Mouse (Mus musculus): ENCODE results near the gene Fbxl2. TPM values are rescaled to one million over a fixed set of nuclear protein-coding genes. Genes with fewer than 3 reads are reported as not detected.

The Fbxl2 gene
- polyA plus RNA-seq, 1 experiment: 28.4 TPM

DNA sequence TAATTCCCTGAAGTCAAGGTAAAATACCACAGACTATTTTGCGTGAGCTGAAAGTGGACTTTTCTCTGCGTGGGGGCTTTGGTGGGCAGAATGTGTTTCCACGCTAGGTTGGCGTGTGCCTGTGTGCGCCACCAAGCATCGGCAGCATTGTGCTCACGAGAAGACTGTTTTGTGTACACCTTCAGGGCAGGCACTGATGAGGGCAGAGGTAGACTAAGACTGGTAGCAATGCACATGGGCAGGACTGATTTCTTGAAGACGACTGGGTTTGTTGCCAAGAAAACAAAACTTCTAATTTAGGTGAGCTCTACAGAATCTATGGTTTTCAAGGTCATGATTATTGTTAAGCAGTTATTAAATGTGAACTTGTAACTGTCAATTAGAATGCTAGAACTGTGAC, 76.6 kb downstream of the Fbxl2 start:
- no peak overlapping the region for H3K4me3 ChIP-seq (replicated peaks; ENCODE audit: insufficient read depth, low read depth, low read length)
- no peaks in the 10 kb centered on the region for H3K27me3 ChIP-seq (ENCODE audit: control insufficient read depth, insufficient read depth, low read length)
- 94% methylated on average over 8 of the region's 8 CpGs for WGBS
- H3K4me1 ChIP-seq (ENCODE audit: control insufficient read depth, insufficient read depth, low read length): no peaks in the 10 kb centered on the region
- H3K27ac ChIP-seq (ENCODE audit: insufficient read depth, low read length): no peak overlapping the region
- TF ChIP-seq CTCF (IDR thresholded peaks at IDR 0.05; ENCODE audit: borderline replicate concordance, insufficient read depth, low read depth, low read length) (no peak), POLR2A (IDR thresholded peaks at IDR 0.05; ENCODE audit: borderline replicate concordance, insufficient read depth, low read length) (no peak)
- DNase-seq: no peak

DNA sequence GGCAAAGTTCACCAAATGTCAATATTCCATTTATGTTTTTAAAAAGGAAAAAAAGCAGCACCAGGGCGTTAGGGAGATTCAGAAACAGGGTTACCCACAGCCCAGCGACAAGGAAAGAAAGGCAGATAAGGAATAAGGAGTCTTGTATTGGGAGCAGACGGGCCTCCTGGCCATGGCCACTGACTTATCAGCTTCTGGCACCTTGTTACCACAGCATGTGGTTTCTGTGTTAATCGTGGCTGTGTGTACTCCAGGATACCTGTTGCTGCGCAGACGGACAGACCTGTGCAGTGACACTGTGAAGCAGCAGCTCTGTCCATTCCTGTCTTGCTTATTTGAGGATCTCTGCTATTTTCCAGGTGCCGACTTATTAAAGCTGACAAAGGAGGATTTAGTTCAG, 77.0 kb downstream of the Fbxl2 start:
- Histone ChIP-seq H3K4me3 (replicated peaks; ENCODE audit: insufficient read depth, low read depth, low read length) (no peak overlapping the region), H3K27me3 (ENCODE audit: control insufficient read depth, insufficient read depth, low read length) (no peaks in the 10 kb centered on the region), H3K4me1 (ENCODE audit: control insufficient read depth, insufficient read depth, low read length) (no peaks in the 10 kb centered on the region), H3K27ac (ENCODE audit: insufficient read depth, low read length) (no peak overlapping the region)
- DNase-seq: no peak
- TF ChIP-seq CTCF (IDR thresholded peaks at IDR 0.05; ENCODE audit: borderline replicate concordance, insufficient read depth, low read depth, low read length): no peak
- no peak for TF ChIP-seq POLR2A (IDR thresholded peaks at IDR 0.05; ENCODE audit: borderline replicate concordance, insufficient read depth, low read length)
- 78% methylated on average over 7 of the region's 7 CpGs for WGBS

DNA sequence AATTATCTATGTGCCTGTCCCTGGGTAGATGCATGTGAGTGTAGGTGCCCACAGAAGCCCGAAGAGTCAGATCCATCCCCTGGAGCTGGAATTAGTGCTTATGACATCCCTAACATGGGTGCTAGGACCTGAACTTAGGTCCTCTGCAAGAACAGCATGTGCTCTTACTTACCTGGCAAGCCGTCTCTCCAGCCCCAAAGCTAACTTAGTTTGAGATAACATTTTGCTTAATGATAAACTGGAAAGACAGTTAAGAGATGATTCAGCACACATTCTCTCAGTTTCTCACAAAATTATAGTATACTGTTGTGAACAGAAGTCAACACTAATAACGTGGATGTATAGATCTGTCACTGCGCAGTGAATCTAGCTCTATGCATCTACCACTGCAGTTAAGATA, 79.2 kb downstream of the Fbxl2 start:
- H3K27ac ChIP-seq (ENCODE audit: insufficient read depth, low read length): no peak overlapping the region
- 93% methylated on average over 4 of the region's 4 CpGs for WGBS
- TF ChIP-seq POLR2A (IDR thresholded peaks at IDR 0.05; ENCODE audit: borderline replicate concordance, insufficient read depth, low read length) (no peak), CTCF (IDR thresholded peaks at IDR 0.05; ENCODE audit: borderline replicate concordance, insufficient read depth, low read depth, low read length) (no peak)
- no peaks in the 10 kb centered on the region for H3K27me3 ChIP-seq (ENCODE audit: control insufficient read depth, insufficient read depth, low read length)
- no peak for DNase-seq
- H3K4me1 ChIP-seq (ENCODE audit: control insufficient read depth, insufficient read depth, low read length): no peaks in the 10 kb centered on the region
- H3K4me3 ChIP-seq (replicated peaks; ENCODE audit: insufficient read depth, low read depth, low read length): no peak overlapping the region

DNA sequence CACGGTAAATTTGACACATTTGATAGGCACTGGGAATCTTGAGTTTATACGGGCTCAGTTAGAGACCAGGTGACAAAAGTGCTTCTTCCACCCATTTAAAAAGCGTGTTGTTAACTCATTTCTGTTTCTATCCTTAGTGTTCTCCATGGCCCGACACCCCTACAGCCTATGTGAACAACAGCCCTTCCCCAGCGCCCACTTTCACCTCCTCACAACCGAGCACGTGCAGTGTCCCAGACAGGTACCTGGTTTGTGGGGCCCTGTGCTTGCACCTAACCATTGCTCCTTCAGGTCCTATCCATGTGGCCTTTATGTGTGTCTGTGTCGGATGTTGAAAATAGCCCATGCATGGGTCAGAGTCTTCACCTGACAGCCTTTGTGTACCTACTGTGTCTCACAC, 81.6 kb downstream of the Fbxl2 start:
- 97% methylated on average over 8 of the region's 8 CpGs for WGBS
- DNase-seq: no peak
- no peak overlapping the region for H3K4me3 ChIP-seq (replicated peaks; ENCODE audit: insufficient read depth, low read depth, low read length)
- no peak overlapping the region for H3K27ac ChIP-seq (ENCODE audit: insufficient read depth, low read length)
- H3K4me1 ChIP-seq (ENCODE audit: control insufficient read depth, insufficient read depth, low read length): no peaks in the 10 kb centered on the region
- H3K27me3 ChIP-seq (ENCODE audit: control insufficient read depth, insufficient read depth, low read length): no peaks in the 10 kb centered on the region
- TF ChIP-seq POLR2A (IDR thresholded peaks at IDR 0.05; ENCODE audit: borderline replicate concordance, insufficient read depth, low read length): no peak
- TF ChIP-seq CTCF (IDR thresholded peaks at IDR 0.05; ENCODE audit: borderline replicate concordance, insufficient read depth, low read depth, low read length): no peak

- no peaks in the 10 kb centered on the region for H3K27me3 ChIP-seq (ENCODE audit: control insufficient read depth, insufficient read depth, low read length)
- no peaks in the 10 kb centered on the region for H3K4me1 ChIP-seq (ENCODE audit: control insufficient read depth, insufficient read depth, low read length)
- no peak for TF ChIP-seq CTCF (IDR thresholded peaks at IDR 0.05; ENCODE audit: borderline replicate concordance, insufficient read depth, low read depth, low read length)
- TF ChIP-seq POLR2A (IDR thresholded peaks at IDR 0.05; ENCODE audit: borderline replicate concordance, insufficient read depth, low read length): no peak
- no peak overlapping the region for H3K27ac ChIP-seq (ENCODE audit: insufficient read depth, low read length)
- DNase-seq: no peak
- no peak overlapping the region for H3K4me3 ChIP-seq (replicated peaks; ENCODE audit: insufficient read depth, low read depth, low read length)
Measured at GRCm38 (mm10) chr9:113963718-113964117, 82.3 kb downstream of the Fbxl2 start.

DNA sequence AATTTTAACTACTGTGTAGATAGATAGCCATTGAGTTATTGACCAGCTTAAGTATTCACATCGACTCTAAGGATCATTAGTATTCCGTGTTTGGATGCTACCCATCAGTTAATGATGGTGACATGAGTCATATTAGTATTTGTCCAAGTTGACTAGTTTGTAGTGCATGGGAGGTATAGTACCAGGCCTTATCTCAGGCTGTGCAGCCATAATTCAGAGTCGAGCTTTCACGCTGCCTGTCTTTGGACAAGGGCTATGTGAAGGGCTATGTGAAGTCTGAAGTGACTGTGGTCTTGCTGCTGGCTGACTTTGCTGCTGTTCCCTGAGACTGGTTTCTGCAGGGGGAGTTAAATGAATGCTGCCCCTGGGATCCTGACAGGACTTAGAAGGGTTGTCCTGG, 88.2 kb downstream of the Fbxl2 start:
- no peak overlapping the region for H3K27ac ChIP-seq (ENCODE audit: insufficient read depth, low read length)
- no peak for DNase-seq
- WGBS: 98% methylated on average over 4 of the region's 4 CpGs
- no peak overlapping the region for H3K4me3 ChIP-seq (replicated peaks; ENCODE audit: insufficient read depth, low read depth, low read length)
- no peaks in the 10 kb centered on the region for H3K4me1 ChIP-seq (ENCODE audit: control insufficient read depth, insufficient read depth, low read length)
- no peaks in the 10 kb centered on the region for H3K27me3 ChIP-seq (ENCODE audit: control insufficient read depth, insufficient read depth, low read length)
- no peak for TF ChIP-seq CTCF (IDR thresholded peaks at IDR 0.05; ENCODE audit: borderline replicate concordance, insufficient read depth, low read depth, low read length)
- no peak for TF ChIP-seq POLR2A (IDR thresholded peaks at IDR 0.05; ENCODE audit: borderline replicate concordance, insufficient read depth, low read length)

DNA sequence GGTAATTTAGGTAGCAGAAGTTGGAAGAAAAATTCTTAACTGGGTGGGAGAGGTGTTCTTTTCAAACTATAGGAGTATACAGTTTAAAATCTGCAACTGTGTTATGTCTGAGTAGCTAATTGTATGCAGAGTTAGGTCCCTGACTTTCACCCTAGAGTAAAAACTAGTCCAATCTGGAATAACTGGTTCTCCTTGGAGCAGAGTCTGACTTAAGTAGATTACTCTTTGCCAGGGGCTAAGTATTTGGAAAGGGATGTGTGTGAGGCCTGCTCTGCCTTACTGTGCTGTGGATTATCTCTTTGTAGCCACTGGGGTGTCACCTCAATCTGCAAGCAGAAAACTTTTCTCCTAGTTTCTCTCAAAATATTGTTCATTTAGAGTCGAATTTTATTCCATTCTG, 98.8 kb downstream of the Fbxl2 start:
- Histone ChIP-seq H3K27me3 (ENCODE audit: control insufficient read depth, insufficient read depth, low read length) (no peaks in the 10 kb centered on the region), H3K4me1 (ENCODE audit: control insufficient read depth, insufficient read depth, low read length) (peaks cover 6% of the 10 kb centered on the region; the same call in 1 of the 2 replicates), H3K4me3 (replicated peaks; ENCODE audit: insufficient read depth, low read depth, low read length) (no peak overlapping the region), H3K27ac (ENCODE audit: insufficient read depth, low read length) (no peak overlapping the region)
- no peak for DNase-seq
- 88% methylated on average over 1 of the region's 1 CpGs for WGBS
- TF ChIP-seq POLR2A (IDR thresholded peaks at IDR 0.05; ENCODE audit: borderline replicate concordance, insufficient read depth, low read length) (no peak), CTCF (IDR thresholded peaks at IDR 0.05; ENCODE audit: borderline replicate concordance, insufficient read depth, low read depth, low read length) (no peak)

- TF ChIP-seq CTCF (IDR thresholded peaks at IDR 0.05; ENCODE audit: borderline replicate concordance, insufficient read depth, low read depth, low read length) (no peak), POLR2A (IDR thresholded peaks at IDR 0.05; ENCODE audit: borderline replicate concordance, insufficient read depth, low read length) (no peak)
- peaks cover 13% of the 10 kb centered on the region for H3K4me1 ChIP-seq (ENCODE audit: control insufficient read depth, insufficient read depth, low read length)
- no peak overlapping the region for H3K27ac ChIP-seq (ENCODE audit: insufficient read depth, low read length)
- 91% methylated on average over 1 of the region's 1 CpGs for WGBS
- H3K4me3 ChIP-seq (replicated peaks; ENCODE audit: insufficient read depth, low read depth, low read length): no peak overlapping the region
- no peak for DNase-seq
- H3K27me3 ChIP-seq (ENCODE audit: control insufficient read depth, insufficient read depth, low read length): no peaks in the 10 kb centered on the region
Measured at GRCm38 (mm10) chr9:113943372-113943771, 102.6 kb downstream of the Fbxl2 start.
